Mouse (Mus musculus) midbrain, embryonic 12.5 days (tissue): ENCODE data around the gene Kifc3. TPM values are rescaled to one million over a fixed set of nuclear protein-coding genes. Genes with fewer than 3 reads are reported as not detected.
A peak's percentile ranks its signal among the peaks of the same experiment; 100 is the strongest.
"Not testable (repeated sequence)": the region's sequence is repeated elsewhere in the genome, so short reads cannot be mapped to it uniquely, and the experiment has no call there.

Experiments used
- ATAC-seq: fragments of 200-750 bp; cut with Nextera tagmentation; 2 replicates; pipeline ENCODE4 v1.8.0; 2017; ENCODE audit warnings: low read depth, moderate TSS enrichment, moderate library complexity; ENCODE audit not compliant: low FRiP score
- H3K27ac ChIP-seq: fragments of 300-500 bp; sonication (generic); replicated peaks from 2 replicates; pipeline ENCODE4 v1.5.1; 2016; ENCODE audit warnings: mild to moderate bottlenecking
- H3K27me3 ChIP-seq: fragments of 300-500 bp; sonication (generic); 2 replicates; pipeline ENCODE4 v1.6.1; 2016; ENCODE audit warnings: mild to moderate bottlenecking
- H3K36me3 ChIP-seq: fragments of 300-500 bp; sonication (generic); 2 replicates; pipeline ENCODE4 v1.6.1; 2016
- H3K4me1 ChIP-seq: fragments of 300-500 bp; sonication (generic); 2 replicates; pipeline ENCODE4 v1.6.1; 2016
- H3K4me2 ChIP-seq: fragments of 300-500 bp; sonication (generic); replicated peaks from 2 replicates; pipeline ENCODE4 v1.6.1; 2016; ENCODE audit warnings: mild to moderate bottlenecking, moderate library complexity
- H3K4me3 ChIP-seq: fragments of 300-500 bp; sonication (generic); 2 replicates; pipeline ENCODE4 v1.5.1; 2016; ENCODE audit warnings: mild to moderate bottlenecking
- H3K9ac ChIP-seq: fragments of 300-500 bp; sonication (generic); replicated peaks from 2 replicates; pipeline ENCODE4 v1.6.1; 2016; ENCODE audit warnings: mild to moderate bottlenecking, moderate library complexity
- H3K9me3 ChIP-seq: fragments of 300-500 bp; sonication (generic); 2 replicates; pipeline ENCODE4 v1.6.1; 2016; ENCODE audit warnings: mild to moderate bottlenecking
- WGBS: fragments of 180-500 bp; shearing (Covaris S2); methylation state at CpG from one replicate; pipeline ENCODE4 v1.1.7; 2016; 5-methylcytosine and 5-hydroxymethylcytosine counted together
- polyA plus RNA-seq: library from polyadenylated mRNA; unstranded; fragments of >200 nt; fragmentation: Nextera tagmentation; extraction: Ambion mirVana; gene quantifications from 2 replicates; pipeline ENCODE4 v1.2.1, GENCODE M21; 2016

Gene Kifc3
- 10.0 and 10.4 TPM in 2 replicates for polyA plus RNA-seq

DNA sequence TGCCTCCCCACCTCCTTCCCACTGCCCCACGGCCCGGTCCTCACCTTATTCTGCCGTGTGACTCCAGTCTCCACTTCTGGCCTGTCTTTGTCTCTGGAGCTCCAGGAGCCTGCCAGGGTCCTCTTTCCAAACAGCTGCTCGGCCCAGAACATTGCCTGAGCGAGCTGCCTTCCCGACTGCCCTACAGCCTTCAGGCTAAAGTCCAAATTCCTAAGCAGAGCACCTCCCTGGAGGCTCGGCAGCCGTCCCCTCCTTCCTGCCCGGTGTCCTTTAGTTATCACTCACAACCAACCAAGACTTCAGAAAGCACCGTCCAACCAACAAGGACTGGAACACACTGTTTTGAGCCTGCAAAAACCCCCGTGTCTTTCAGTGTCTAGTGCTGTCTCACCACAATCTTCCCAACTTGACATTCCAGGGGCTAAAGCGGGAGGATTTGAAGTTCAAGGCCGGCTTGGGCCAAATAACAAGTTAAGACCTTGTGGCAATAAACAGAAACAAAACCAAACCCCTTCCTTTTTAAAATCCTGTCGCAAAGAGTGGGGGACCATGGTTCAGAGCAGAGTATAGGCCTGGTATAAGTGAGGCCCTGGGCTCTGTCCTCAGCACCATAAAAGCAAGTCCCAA, at the start of gene Kifc3:
Gene Kifc3, minus strand, starts transcription at position 164 of the 627 bp plus-strand sequence.
- WGBS: 71% methylated on average over 14 of the region's 14 CpGs
- no peak within 1 kb of the TSS for H3K9ac ChIP-seq
- no peak within 1 kb of the TSS for H3K27ac ChIP-seq
- no peak within 1 kb of the TSS for H3K4me3 ChIP-seq
- ATAC-seq: no peak
- no peak within 1 kb of the TSS for H3K4me2 ChIP-seq
- H3K4me1 ChIP-seq: no peaks in the 10 kb centered on the region
- H3K36me3 ChIP-seq: no peaks in the 10 kb centered on the region
- no peaks in the 10 kb centered on the region for H3K9me3 ChIP-seq
- no peaks in the 10 kb centered on the region for H3K27me3 ChIP-seq

DNA sequence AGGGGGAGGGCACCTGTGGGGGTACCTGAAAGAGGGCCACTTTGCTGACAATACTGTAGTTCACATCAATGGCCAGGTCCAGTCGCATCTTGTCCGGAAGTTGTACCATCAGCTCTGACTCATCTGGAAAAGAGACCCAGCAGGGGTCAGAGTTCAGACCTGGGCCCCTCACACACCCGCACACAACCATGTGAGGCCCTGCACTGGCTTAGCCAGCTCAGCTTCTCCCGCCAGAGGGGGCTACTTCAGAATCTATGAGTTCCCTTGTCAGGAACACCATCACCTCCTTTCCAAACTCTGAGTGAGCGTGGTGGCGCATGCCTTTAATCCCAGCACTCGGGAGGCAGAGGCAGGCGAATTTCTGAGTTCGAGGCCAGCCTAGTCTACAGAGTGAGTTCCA, 49.4 kb upstream of the Kifc3 start:
- no peak for ATAC-seq
- H3K4me2 ChIP-seq: no peak overlapping the region
- 74% methylated on average over 9 of the region's 9 CpGs for WGBS
- H3K9me3 ChIP-seq: no peaks in the 10 kb centered on the region
- no peak overlapping the region for H3K27ac ChIP-seq
- no peak overlapping the region for H3K4me3 ChIP-seq
- no peaks in the 10 kb centered on the region for H3K36me3 ChIP-seq
- no peaks in the 10 kb centered on the region for H3K27me3 ChIP-seq
- H3K9ac ChIP-seq: no peak overlapping the region
- H3K4me1 ChIP-seq: no peaks in the 10 kb centered on the region

DNA sequence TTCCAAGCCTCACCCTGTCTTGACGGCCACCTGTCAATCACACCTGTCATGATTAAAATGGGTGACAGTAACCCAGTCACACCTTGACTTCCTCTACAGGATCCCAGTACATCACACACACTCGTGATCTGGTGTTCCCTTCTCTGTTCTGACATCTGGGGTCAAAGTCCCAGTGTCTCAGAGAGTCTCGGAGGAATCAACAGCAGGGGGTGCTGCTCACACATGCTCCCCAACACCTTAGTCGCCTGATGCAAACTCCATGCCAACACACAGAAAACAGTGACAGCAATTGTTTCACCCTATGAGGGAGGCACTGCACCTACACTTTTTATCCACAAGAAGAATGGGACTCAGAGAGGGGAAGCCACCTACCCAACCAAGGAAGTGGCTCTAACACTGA, 47.2 kb upstream of the Kifc3 start:
- Histone ChIP-seq H3K27ac (no peak overlapping the region), H3K4me2 (no peak overlapping the region), H3K27me3 (no peaks in the 10 kb centered on the region), H3K9ac (no peak overlapping the region), H3K36me3 (no peaks in the 10 kb centered on the region), H3K4me3 (no peak overlapping the region), H3K4me1 (peaks cover 10% of the 10 kb centered on the region), H3K9me3 (no peaks in the 10 kb centered on the region)
- WGBS: 57% methylated on average over 4 of the region's 4 CpGs
- ATAC-seq: no peak

DNA sequence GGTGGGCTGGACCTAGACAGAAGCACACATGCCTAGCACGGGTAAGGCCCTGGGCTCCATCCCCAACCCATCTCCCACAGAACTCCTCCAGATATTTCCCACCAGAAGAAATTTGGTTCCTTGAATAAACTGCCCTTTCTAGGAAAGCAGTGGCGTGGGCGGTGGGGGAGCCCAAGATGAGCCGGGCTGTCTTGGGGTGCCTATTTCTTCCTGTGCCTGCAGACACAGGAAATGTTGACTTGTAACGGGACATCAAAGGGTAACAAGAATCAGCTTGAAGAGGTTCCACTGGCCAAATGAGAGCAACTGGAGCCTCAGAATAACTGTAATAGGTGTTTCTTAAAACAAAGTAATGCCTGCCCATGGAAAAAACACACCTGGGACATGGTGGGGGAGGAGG, 44.7 kb upstream of the Kifc3 start:
- no peak overlapping the region for H3K4me3 ChIP-seq
- no peak for ATAC-seq
- H3K9me3 ChIP-seq: no peaks in the 10 kb centered on the region
- H3K27ac ChIP-seq: no peak overlapping the region
- H3K36me3 ChIP-seq: no peaks in the 10 kb centered on the region
- H3K4me2 ChIP-seq: no peak overlapping the region
- no peaks in the 10 kb centered on the region for H3K27me3 ChIP-seq
- 84% methylated on average over 5 of the region's 5 CpGs for WGBS
- H3K4me1 ChIP-seq: peaks cover 29% of the 10 kb centered on the region
- no peak overlapping the region for H3K9ac ChIP-seq

DNA sequence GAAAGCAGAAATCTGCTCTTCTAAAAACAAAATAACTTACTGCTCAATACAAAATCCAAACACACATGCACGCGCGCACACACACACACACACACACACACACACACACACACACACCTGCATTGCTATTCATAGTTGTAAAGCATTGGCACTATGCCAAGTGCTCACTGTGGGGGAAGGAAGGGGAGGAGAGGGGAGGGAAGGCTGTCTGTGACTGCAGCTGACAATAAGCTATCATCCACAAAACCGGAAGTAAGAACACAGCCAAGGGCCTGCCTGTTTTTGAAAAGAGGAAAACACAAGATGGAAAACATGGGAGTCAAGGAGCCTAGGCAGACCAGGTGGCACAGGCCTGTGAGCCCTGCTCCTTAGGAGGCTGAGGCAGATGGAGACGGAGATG, 42.6 kb upstream of the Kifc3 start:
- no peaks in the 10 kb centered on the region for H3K9me3 ChIP-seq
- H3K27ac ChIP-seq: no peak overlapping the region
- H3K36me3 ChIP-seq: no peaks in the 10 kb centered on the region
- H3K9ac ChIP-seq: no peak overlapping the region
- no peaks in the 10 kb centered on the region for H3K27me3 ChIP-seq
- no peak overlapping the region for H3K4me3 ChIP-seq
- H3K4me1 ChIP-seq: peaks cover 32% of the 10 kb centered on the region
- ATAC-seq: no peak
- H3K4me2 ChIP-seq: no peak overlapping the region
- 75% methylated on average over 5 of the region's 5 CpGs for WGBS

DNA sequence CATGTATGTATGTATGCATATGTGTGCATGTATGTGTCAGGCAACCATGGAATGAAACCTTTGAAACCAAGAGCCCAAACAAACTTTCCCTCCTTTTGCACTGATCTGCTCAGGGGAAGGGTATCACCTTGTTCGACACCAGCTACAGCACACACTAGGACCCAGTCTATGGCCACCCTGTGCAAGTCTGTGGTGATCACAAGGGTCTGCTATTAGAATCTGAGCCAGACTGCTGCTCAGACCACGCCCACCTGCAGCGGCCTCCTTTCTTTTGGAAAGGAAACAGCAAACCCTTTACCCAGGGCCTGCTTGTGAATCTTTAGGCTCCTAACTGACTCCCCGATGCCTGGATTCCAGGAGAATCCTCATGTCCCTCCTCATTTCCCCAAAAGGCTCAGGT, 41.2 kb upstream of the Kifc3 start:
- WGBS: 63% methylated on average over 4 of the region's 4 CpGs
- H3K4me2 ChIP-seq: no peak overlapping the region

DNA sequence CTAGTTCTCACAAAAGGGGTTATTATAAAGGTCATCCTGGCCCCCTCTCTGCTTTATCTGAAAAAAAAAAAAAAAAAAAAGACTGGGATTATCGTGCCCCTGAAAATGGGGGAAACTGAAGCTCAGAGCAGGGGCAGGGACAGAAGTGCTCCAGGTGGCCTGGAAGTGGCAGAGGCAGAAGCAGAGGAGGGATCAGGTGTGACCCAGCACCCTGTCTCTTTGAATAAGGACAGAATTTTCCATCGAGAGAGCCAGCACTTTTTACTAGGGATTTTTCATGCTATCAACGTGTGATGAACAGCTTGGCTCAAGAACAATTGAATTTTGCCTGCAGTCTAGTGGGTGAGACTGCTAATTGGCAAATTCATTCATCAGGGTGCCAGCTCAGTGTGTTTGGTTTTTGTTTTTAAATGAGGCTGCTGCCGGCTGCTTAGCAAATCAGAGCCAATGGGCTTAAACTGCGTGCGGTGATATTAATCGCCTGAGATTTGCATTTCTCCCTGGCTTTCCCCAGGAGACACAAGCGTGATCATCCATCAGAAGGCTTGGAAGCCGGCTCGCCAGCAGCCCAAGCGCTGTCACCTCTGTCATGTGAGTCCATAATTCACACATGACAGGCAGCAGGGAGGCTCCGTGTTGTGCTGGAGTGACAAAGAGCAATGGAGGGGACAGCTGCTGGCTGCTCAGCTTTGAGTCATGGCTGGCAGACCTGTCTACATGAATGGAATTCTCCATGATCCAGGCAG, 40.4 kb upstream of the Kifc3 start:
- Histone ChIP-seq H3K36me3 (no peaks in the 10 kb centered on the region), H3K9me3 (no peaks in the 10 kb centered on the region), H3K27ac (peak overlapping the region; percentile 91), H3K4me3 (no peak overlapping the region), H3K27me3 (no peaks in the 10 kb centered on the region), H3K9ac (0 out of 2 replicates have a peak overlapping the region, but pooled peaks have one; percentile 20), H3K4me1 (peaks cover 32% of the 10 kb centered on the region), H3K4me2 (peak overlapping the region; percentile 23)
- WGBS: 34% methylated on average over 12 of the region's 12 CpGs
- ATAC-seq: peak; percentile 79

More for the DNA sequence above, 41.2 kb upstream of the Kifc3 start:
- Histone ChIP-seq H3K36me3 (no peaks in the 10 kb centered on the region), H3K27me3 (no peaks in the 10 kb centered on the region), H3K27ac (peak overlapping the region; percentile 91), H3K9me3 (no peaks in the 10 kb centered on the region), H3K4me3 (no peak overlapping the region), H3K9ac (no peak overlapping the region), H3K4me1 (peaks cover 32% of the 10 kb centered on the region)
- peak; percentile 52; the same call in 1 of the 2 replicates for ATAC-seq

DNA sequence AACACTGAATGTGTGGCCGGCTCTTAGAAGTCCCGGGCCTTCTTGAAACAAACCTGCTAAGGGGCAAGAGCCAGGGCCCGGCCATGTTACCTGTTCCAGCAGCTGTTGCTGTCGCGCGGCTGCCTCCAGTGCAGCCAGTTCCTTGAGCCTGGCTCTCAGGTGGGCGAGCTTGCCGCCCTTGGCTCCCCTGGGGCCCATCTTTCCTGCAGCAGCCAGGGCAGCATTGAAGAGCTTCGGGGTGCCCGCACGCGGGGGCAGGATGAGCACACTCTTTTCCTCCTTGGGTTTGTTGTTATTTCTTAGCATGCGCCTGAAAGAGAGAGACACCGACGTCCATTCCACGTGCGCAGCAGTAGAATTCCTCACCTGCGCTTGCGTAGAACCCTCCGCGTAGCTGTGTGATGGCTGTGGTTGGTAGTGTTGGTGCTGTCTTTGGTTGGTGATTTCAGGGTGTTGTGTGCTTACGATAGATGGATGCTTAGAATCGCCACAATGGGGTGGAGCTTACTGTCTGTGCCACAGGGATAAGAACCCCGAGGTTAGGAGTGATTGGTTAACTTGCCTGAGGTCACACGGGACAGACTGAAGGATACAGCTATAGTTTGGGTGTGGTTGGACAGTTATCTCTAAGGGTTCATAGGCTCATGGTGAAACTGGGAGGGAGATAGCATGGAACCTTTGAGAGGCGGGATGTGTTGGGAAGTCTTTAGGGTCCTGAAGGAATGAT, 39.6 kb upstream of the Kifc3 start:
- 86% methylated on average over 26 of the region's 26 CpGs for WGBS
- H3K4me1 ChIP-seq: peaks cover 32% of the 10 kb centered on the region
- no peak overlapping the region for H3K4me3 ChIP-seq
- H3K27me3 ChIP-seq: no peaks in the 10 kb centered on the region
- H3K9ac ChIP-seq: no peak overlapping the region
- H3K36me3 ChIP-seq: no peaks in the 10 kb centered on the region
- H3K9me3 ChIP-seq: no peaks in the 10 kb centered on the region
- H3K4me2 ChIP-seq: no peak overlapping the region
- ATAC-seq: no peak
- peak overlapping the region; percentile 91 for H3K27ac ChIP-seq

DNA sequence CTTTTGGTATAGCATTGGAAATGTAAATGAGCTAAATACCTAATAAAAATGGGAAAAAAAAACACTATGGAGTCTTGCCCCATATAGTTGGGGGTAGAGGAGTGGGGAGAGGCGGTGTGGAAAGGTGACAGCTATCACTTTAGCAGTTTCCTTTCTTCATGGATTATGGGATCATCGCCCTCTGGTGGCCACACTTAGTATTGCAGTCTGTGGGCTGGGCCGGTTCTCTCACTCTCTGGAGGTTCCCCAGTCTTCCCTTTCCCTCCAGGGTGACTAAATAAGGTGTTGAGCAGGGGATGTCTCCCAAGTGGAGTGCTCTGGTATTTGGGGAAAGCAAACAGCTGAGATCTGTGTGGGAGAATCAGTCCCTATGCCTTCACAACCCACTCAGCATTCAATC, 33.1 kb upstream of the Kifc3 start:
- Histone ChIP-seq H3K9ac (no peak overlapping the region), H3K4me1 (no peaks in the 10 kb centered on the region), H3K4me3 (no peak overlapping the region), H3K4me2 (no peak overlapping the region), H3K9me3 (no peaks in the 10 kb centered on the region), H3K27me3 (no peaks in the 10 kb centered on the region), H3K36me3 (no peaks in the 10 kb centered on the region), H3K27ac (no peak overlapping the region)
- ATAC-seq: no peak
- WGBS: 6% methylated on average over 3 of the region's 3 CpGs

DNA sequence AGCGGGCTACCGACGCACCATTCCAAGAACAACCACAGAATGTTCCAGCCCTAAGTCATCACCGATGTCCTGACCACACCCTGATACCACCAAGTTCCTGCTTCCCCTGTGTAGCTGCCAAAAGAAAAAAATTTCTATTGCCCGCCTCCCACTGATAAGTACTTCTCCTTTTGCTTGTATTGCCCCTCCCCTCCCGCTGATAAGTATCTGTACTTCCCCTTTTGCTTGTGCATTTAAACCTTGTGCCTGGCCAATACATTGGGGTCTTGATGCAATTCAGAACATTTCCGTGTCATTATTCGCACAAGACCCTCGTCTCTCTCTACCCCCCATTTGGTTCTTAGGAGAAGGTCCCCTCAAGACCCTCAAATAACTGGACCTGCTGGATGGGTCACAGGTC, 27.5 kb upstream of the Kifc3 start:
- 92% methylated on average over 9 of the region's 9 CpGs for WGBS
- not testable (repeated sequence) for H3K4me1 ChIP-seq, H3K4me3 ChIP-seq, H3K4me2 ChIP-seq, H3K9me3 ChIP-seq, ATAC-seq, H3K27ac ChIP-seq, H3K27me3 ChIP-seq, H3K9ac ChIP-seq, H3K36me3 ChIP-seq

DNA sequence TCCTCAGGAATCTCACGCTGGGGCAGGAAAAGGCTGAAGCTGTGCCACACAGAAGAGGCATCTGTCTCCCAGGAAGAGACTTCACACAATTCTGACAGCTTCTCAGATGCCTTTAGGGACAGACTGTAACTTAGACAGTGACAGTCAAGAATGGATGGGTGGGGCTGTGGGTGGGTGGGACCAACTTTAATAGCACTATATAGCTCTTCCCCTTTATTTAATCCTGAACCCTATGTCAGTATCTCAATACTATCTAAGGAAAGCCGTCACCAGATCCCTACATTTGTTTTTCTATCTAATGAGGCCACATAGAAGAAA, 24.5 kb upstream of the Kifc3 start:
- H3K27ac ChIP-seq: no peak overlapping the region
- H3K9ac ChIP-seq: no peak overlapping the region
- H3K36me3 ChIP-seq: no peaks in the 10 kb centered on the region
- H3K4me2 ChIP-seq: no peak overlapping the region
- no peak for ATAC-seq
- no peaks in the 10 kb centered on the region for H3K27me3 ChIP-seq
- no peaks in the 10 kb centered on the region for H3K4me1 ChIP-seq
- no peak overlapping the region for H3K4me3 ChIP-seq
- WGBS: 61% methylated on average over 2 of the region's 2 CpGs
- no peaks in the 10 kb centered on the region for H3K9me3 ChIP-seq
